Mouse (Mus musculus) embryonic facial prominence, embryonic 11.5 days (tissue): ENCODE data around the gene Prcc. TPM values are rescaled to one million over a fixed set of nuclear protein-coding genes. Genes with fewer than 3 reads are reported as not detected.

ENCODE experiments used
- ATAC-seq: fragments of 200-750 bp; cut with Nextera tagmentation; replicated peaks from 2 replicates; pipeline ENCODE4 v1.8.0; 2017; ENCODE audit warnings: low read depth; ENCODE audit not compliant: insufficient number of reproducible peaks, low FRiP score, low TSS enrichment
- DNase-seq: peaks from one replicate; pipeline ENCODE4 v3.0.0-alpha.2; 2015; ENCODE audit warnings: low spot score
- H3K27ac ChIP-seq: fragments of 300-500 bp; sonication (generic); replicated peaks from 2 replicates; pipeline ENCODE4 v1.5.1; 2014; ENCODE audit warnings: mild to moderate bottlenecking, low read depth, low read length, control low read depth
- H3K27me3 ChIP-seq: fragments of 300-500 bp; sonication (generic); 2 replicates; pipeline ENCODE4 v1.6.1; 2014; ENCODE audit warnings: mild to moderate bottlenecking, low read length, moderate library complexity, mixed read lengths; ENCODE audit not compliant: control insufficient read depth, insufficient read depth
- H3K36me3 ChIP-seq: fragments of 300-500 bp; sonication (generic); replicated peaks from 2 replicates; pipeline ENCODE4 v1.6.1; 2014; ENCODE audit warnings: low read depth, mild to moderate bottlenecking, low read length, moderate library complexity, mixed read lengths; ENCODE audit not compliant: control insufficient read depth, insufficient read depth
- H3K4me1 ChIP-seq: fragments of 300-500 bp; sonication (generic); 2 replicates; pipeline ENCODE4 v1.6.1; 2014; ENCODE audit warnings: low read length, mixed read lengths; ENCODE audit not compliant: control insufficient read depth, insufficient read depth
- H3K4me2 ChIP-seq: fragments of 300-500 bp; sonication (generic); 2 replicates; pipeline ENCODE4 v1.6.1; 2014; ENCODE audit warnings: low read depth, mild to moderate bottlenecking, control low read depth, low read length, moderate library complexity
- H3K4me3 ChIP-seq: fragments of 300-500 bp; sonication (generic); 2 replicates; pipeline ENCODE4 v1.5.1; 2014; ENCODE audit warnings: low read depth, low read length, control low read depth
- H3K9ac ChIP-seq: fragments of 300-500 bp; sonication (generic); replicated peaks from 2 replicates; pipeline ENCODE4 v1.6.1; 2014; ENCODE audit warnings: mild to moderate bottlenecking, control low read depth, low read length
- H3K9me3 ChIP-seq: fragments of 300-500 bp; sonication (generic); replicated peaks from 2 replicates; pipeline ENCODE4 v1.6.1; 2016; ENCODE audit warnings: mild to moderate bottlenecking, low read length, inconsistent platforms, mixed read lengths; ENCODE audit not compliant: control insufficient read depth
- WGBS: fragments of 180-500 bp; shearing (Covaris S2); extraction: QIAGEN DNeasy Blood & Tissue Kit; methylation state at CpG from one replicate; pipeline ENCODE4 v1.1.7; 2014; 5-methylcytosine and 5-hydroxymethylcytosine counted together
- polyA plus RNA-seq: library from polyadenylated mRNA; unstranded; fragments of >200 nt; fragmentation: Nextera tagmentation; extraction: Ambion mirVana; gene quantifications from 2 replicates; pipeline ENCODE4 v1.2.1, GENCODE M21; 2014

Gene Prcc
- polyA plus RNA-seq, 1 experiment from 2014 or later, result 21.5 TPM

GRCm38 (mm10) chr3:87910573-87911141 is 25.2 kb upstream of the Prcc start:
- peak; percentile 29 for ATAC-seq
- WGBS, result 3% methylated on average over 12 of the region's 12 CpGs

GRCm38 (mm10) chr3:87909874-87910273 is 24.5 kb upstream of the Prcc start:
- Histone ChIP-seq H3K27ac (peak overlapping the region; percentile 70), H3K4me3 (peak overlapping the region; percentile 28; the same call in 1 of the 2 replicates), H3K4me1 (peaks cover 17% of the 10 kb centered on the region), H3K36me3 (no peaks in the 10 kb centered on the region; the same call in 1 of the 2 replicates), H3K27me3 (no peaks in the 10 kb centered on the region), H3K4me2 (peak overlapping the region; percentile 54), H3K9ac (no peak overlapping the region), H3K9me3 (no peaks in the 10 kb centered on the region)
- DNase-seq (no peak), ATAC-seq (no peak)
- 5% methylated on average over 4 of the region's 4 CpGs for WGBS

More at GRCm38 (mm10) chr3:87910573-87911141, 25.2 kb upstream of the Prcc start:
- Histone ChIP-seq H3K36me3 (no peaks in the 10 kb centered on the region; the same call in 1 of the 2 replicates), H3K4me1 (peaks cover 17% of the 10 kb centered on the region), H3K9ac (peak overlapping the region; percentile 43), H3K27me3 (no peaks in the 10 kb centered on the region), H3K4me2 (peak overlapping the region; percentile 54), H3K9me3 (no peaks in the 10 kb centered on the region), H3K4me3 (peak overlapping the region; percentile 28), H3K27ac (peak overlapping the region; percentile 70)
- DNase-seq, result peak; percentile 91

- 81% methylated on average over 2 of the region's 2 CpGs for WGBS
- DNase-seq, result no peak
- H3K4me1 ChIP-seq, result peaks cover 17% of the 10 kb centered on the region
- no peaks in the 10 kb centered on the region; the same call in 1 of the 2 replicates for H3K36me3 ChIP-seq
- H3K4me3 ChIP-seq, result no peak overlapping the region
- H3K27me3 ChIP-seq, result no peaks in the 10 kb centered on the region
- H3K27ac ChIP-seq, result 0 out of 2 replicates have a peak overlapping the region, but pooled peaks have one; percentile 16
- peak overlapping the region; percentile 3; the same call in 1 of the 2 replicates for H3K4me2 ChIP-seq
- no peaks in the 10 kb centered on the region for H3K9me3 ChIP-seq
- no peak for ATAC-seq
- H3K9ac ChIP-seq, result no peak overlapping the region
These were observed 24.0 kb upstream of the Prcc start for GRCm38 (mm10) chr3:87909381-87909780.

GRCm38 (mm10) chr3:87907906-87908305 is 22.5 kb upstream of the Prcc start:
- Histone ChIP-seq H3K9ac (peak overlapping the region; percentile 98), H3K4me1 (peaks cover 17% of the 10 kb centered on the region), H3K4me2 (peak overlapping the region; percentile 62), H3K27me3 (no peaks in the 10 kb centered on the region), H3K36me3 (no peaks in the 10 kb centered on the region), H3K4me3 (peak overlapping the region; percentile 99), H3K9me3 (no peaks in the 10 kb centered on the region), H3K27ac (peak overlapping the region; percentile 95; the same call in 1 of the 2 replicates)
- ATAC-seq (no peak), DNase-seq (no peak)
- 4% methylated on average over 1 of the region's 1 CpGs for WGBS

GRCm38 (mm10) chr3:87906981-87907857 is 21.8 kb upstream of the Prcc start:
- Histone ChIP-seq H3K27me3 (no peaks in the 10 kb centered on the region), H3K36me3 (no peaks in the 10 kb centered on the region), H3K27ac (peak overlapping the region; percentile 95), H3K4me2 (peak overlapping the region; percentile 62), H3K4me3 (peak overlapping the region; percentile 99), H3K9me3 (no peaks in the 10 kb centered on the region), H3K4me1 (peaks cover 17% of the 10 kb centered on the region), H3K9ac (peak overlapping the region; percentile 98)
- WGBS, result under 1% methylated on average over 27 of the region's 27 CpGs
- ATAC-seq (no peak), DNase-seq (peak; percentile 61)

- peak overlapping the region; percentile 98 for H3K9ac ChIP-seq
- no peaks in the 10 kb centered on the region for H3K36me3 ChIP-seq
- DNase-seq, result no peak
- WGBS, result under 1% methylated on average over 44 of the region's 47 CpGs
- no peaks in the 10 kb centered on the region for H3K27me3 ChIP-seq
- H3K9me3 ChIP-seq, result no peaks in the 10 kb centered on the region
- H3K4me2 ChIP-seq, result peak overlapping the region; percentile 62
- no peak for ATAC-seq
- H3K4me1 ChIP-seq, result peaks cover 17% of the 10 kb centered on the region
- peak overlapping the region; percentile 95 for H3K27ac ChIP-seq
- H3K4me3 ChIP-seq, result peak overlapping the region; percentile 99
These were observed 21.2 kb upstream of the Prcc start for GRCm38 (mm10) chr3:87906601-87906980.

- no peaks in the 10 kb centered on the region for H3K27me3 ChIP-seq
- peak within 1 kb of the TSS; percentile 95 for H3K27ac ChIP-seq
- H3K9me3 ChIP-seq, result no peaks in the 10 kb centered on the region
- DNase-seq, result peak; percentile 98
- under 1% methylated on average over 50 of the region's 57 CpGs for WGBS
- H3K36me3 ChIP-seq, result no peaks in the 10 kb centered on the region
- H3K4me3 ChIP-seq, result peak within 1 kb of the TSS; percentile 99
- H3K4me1 ChIP-seq, result peaks cover 14% of the 10 kb centered on the region
- peak within 1 kb of the TSS; percentile 98 for H3K9ac ChIP-seq
- ATAC-seq, result peak; percentile 90
- peak within 1 kb of the TSS; percentile 62 for H3K4me2 ChIP-seq
These were observed 20.6 kb upstream of the Prcc start, which contains the start of gene Hdgf for GRCm38 (mm10) chr3:87905880-87906485. Gene Hdgf (plus strand): TSS chr3:87906321.
